Mouse (Mus musculus): ENCODE data around the gene Ptprj. TPM values are rescaled to one million over a fixed set of nuclear protein-coding genes. Genes with fewer than 3 reads are reported as not detected.
A peak's percentile ranks its signal among the peaks of the same experiment; 100 is the strongest.

Ptprj gene
- polyA plus RNA-seq, 1 experiment from 2014 or later = 4.6 TPM

- Histone ChIP-seq H3K9ac (replicated peaks; ENCODE audit: low read depth, low read length) (no peak overlapping the region), H3K9me3 (ENCODE audit: control insufficient read depth, low read length) (no peaks in the 10 kb centered on the region), H3K27me3 (replicated peaks; ENCODE audit: control insufficient read depth, insufficient read depth, low read length) (no peaks in the 10 kb centered on the region), H3K4me3 (replicated peaks; ENCODE audit: low read length) (no peak overlapping the region), H3K27ac (ENCODE audit: low read length) (no peak overlapping the region), H3K4me2 (ENCODE audit: low read length) (no peak overlapping the region), H3K36me3 (ENCODE audit: control insufficient read depth, insufficient read depth) (no peaks in the 10 kb centered on the region), H3K4me1 (replicated peaks; ENCODE audit: control insufficient read depth, insufficient read depth, low read length) (peaks cover 9% of the 10 kb centered on the region)
- 91% methylated on average over 5 of the region's 5 CpGs for WGBS
- no peak for ATAC-seq
These were observed 24.7 kb downstream of the Ptprj start for GRCm38 (mm10) chr2:90555744-90556143.

GRCm38 (mm10) chr2:90554806-90555205 lies 25.6 kb downstream of the Ptprj start:
- Histone ChIP-seq H3K27ac (ENCODE audit: low read length) (no peak overlapping the region), H3K9me3 (ENCODE audit: control insufficient read depth, low read length) (no peaks in the 10 kb centered on the region), H3K4me3 (replicated peaks; ENCODE audit: low read length) (no peak overlapping the region), H3K9ac (replicated peaks; ENCODE audit: low read depth, low read length) (no peak overlapping the region), H3K36me3 (ENCODE audit: control insufficient read depth, insufficient read depth) (no peaks in the 10 kb centered on the region), H3K4me2 (ENCODE audit: low read length) (no peak overlapping the region), H3K27me3 (replicated peaks; ENCODE audit: control insufficient read depth, insufficient read depth, low read length) (no peaks in the 10 kb centered on the region), H3K4me1 (replicated peaks; ENCODE audit: control insufficient read depth, insufficient read depth, low read length) (peaks cover 4% of the 10 kb centered on the region; the same call in 1 of the 2 replicates)
- 88% methylated on average over 4 of the region's 4 CpGs for WGBS
- ATAC-seq = no peak

GRCm38 (mm10) chr2:90553861-90554260 lies 26.6 kb downstream of the Ptprj start:
- Histone ChIP-seq H3K27me3 (replicated peaks; ENCODE audit: control insufficient read depth, insufficient read depth, low read length) (no peaks in the 10 kb centered on the region), H3K9me3 (ENCODE audit: control insufficient read depth, low read length) (no peaks in the 10 kb centered on the region), H3K4me2 (ENCODE audit: low read length) (no peak overlapping the region), H3K9ac (replicated peaks; ENCODE audit: low read depth, low read length) (no peak overlapping the region), H3K4me1 (replicated peaks; ENCODE audit: control insufficient read depth, insufficient read depth, low read length) (peaks cover 4% of the 10 kb centered on the region; the same call in 1 of the 2 replicates), H3K27ac (ENCODE audit: low read length) (no peak overlapping the region), H3K4me3 (replicated peaks; ENCODE audit: low read length) (no peak overlapping the region), H3K36me3 (ENCODE audit: control insufficient read depth, insufficient read depth) (no peaks in the 10 kb centered on the region)
- no peak for ATAC-seq
- WGBS = 91% methylated on average over 4 of the region's 4 CpGs

GRCm38 (mm10) chr2:90550656-90551055 lies 29.8 kb downstream of the Ptprj start:
- Histone ChIP-seq H3K4me2 (ENCODE audit: low read length) (no peak overlapping the region), H3K9ac (replicated peaks; ENCODE audit: low read depth, low read length) (no peak overlapping the region), H3K9me3 (ENCODE audit: control insufficient read depth, low read length) (no peaks in the 10 kb centered on the region), H3K27ac (ENCODE audit: low read length) (no peak overlapping the region), H3K4me1 (replicated peaks; ENCODE audit: control insufficient read depth, insufficient read depth, low read length) (peaks cover 8% of the 10 kb centered on the region), H3K4me3 (replicated peaks; ENCODE audit: low read length) (no peak overlapping the region), H3K27me3 (replicated peaks; ENCODE audit: control insufficient read depth, insufficient read depth, low read length) (no peaks in the 10 kb centered on the region), H3K36me3 (ENCODE audit: control insufficient read depth, insufficient read depth) (no peaks in the 10 kb centered on the region)
- ATAC-seq = 0 out of 2 replicates have a peak, but pooled peaks have one; percentile 21
- 93% methylated on average over 6 of the region's 6 CpGs for WGBS

- H3K9ac ChIP-seq (replicated peaks; ENCODE audit: low read depth, low read length) = no peak overlapping the region
- H3K27ac ChIP-seq (ENCODE audit: low read length) = no peak overlapping the region
- 82% methylated on average over 5 of the region's 5 CpGs for WGBS
- H3K27me3 ChIP-seq (replicated peaks; ENCODE audit: control insufficient read depth, insufficient read depth, low read length) = no peaks in the 10 kb centered on the region
- H3K4me3 ChIP-seq (replicated peaks; ENCODE audit: low read length) = no peak overlapping the region
- no peaks in the 10 kb centered on the region for H3K36me3 ChIP-seq (ENCODE audit: control insufficient read depth, insufficient read depth)
- H3K9me3 ChIP-seq (ENCODE audit: control insufficient read depth, low read length) = no peaks in the 10 kb centered on the region
- no peak overlapping the region for H3K4me2 ChIP-seq (ENCODE audit: low read length)
- H3K4me1 ChIP-seq (replicated peaks; ENCODE audit: control insufficient read depth, insufficient read depth, low read length) = peaks cover 14% of the 10 kb centered on the region
- no peak for ATAC-seq
These were observed 31.9 kb downstream of the Ptprj start for GRCm38 (mm10) chr2:90548541-90548940.

GRCm38 (mm10) chr2:90547144-90547609 lies 33.3 kb downstream of the Ptprj start:
- no peaks in the 10 kb centered on the region for H3K9me3 ChIP-seq (ENCODE audit: control insufficient read depth, low read length)
- H3K9ac ChIP-seq (replicated peaks; ENCODE audit: low read depth, low read length) = no peak overlapping the region
- no peak overlapping the region for H3K4me2 ChIP-seq (ENCODE audit: low read length)
- 90% methylated on average over 5 of the region's 5 CpGs for WGBS
- no peak for ATAC-seq
- no peaks in the 10 kb centered on the region for H3K27me3 ChIP-seq (replicated peaks; ENCODE audit: control insufficient read depth, insufficient read depth, low read length)
- H3K36me3 ChIP-seq (ENCODE audit: control insufficient read depth, insufficient read depth) = no peaks in the 10 kb centered on the region
- H3K27ac ChIP-seq (ENCODE audit: low read length) = no peak overlapping the region
- no peak overlapping the region for H3K4me3 ChIP-seq (replicated peaks; ENCODE audit: low read length)
- peaks cover 14% of the 10 kb centered on the region for H3K4me1 ChIP-seq (replicated peaks; ENCODE audit: control insufficient read depth, insufficient read depth, low read length)

- 18% methylated on average over 5 of the region's 5 CpGs for WGBS
These were observed 35.2 kb downstream of the Ptprj start for GRCm38 (mm10) chr2:90545261-90545660.

GRCm38 (mm10) chr2:90543989-90544388 lies 36.5 kb downstream of the Ptprj start:
- WGBS = 94% methylated on average over 3 of the region's 3 CpGs
- Histone ChIP-seq H3K4me2 (ENCODE audit: low read length) (no peak overlapping the region), H3K4me3 (replicated peaks; ENCODE audit: low read length) (no peak overlapping the region), H3K36me3 (ENCODE audit: control insufficient read depth, insufficient read depth) (no peaks in the 10 kb centered on the region), H3K4me1 (replicated peaks; ENCODE audit: control insufficient read depth, insufficient read depth, low read length) (peaks cover 11% of the 10 kb centered on the region), H3K27me3 (replicated peaks; ENCODE audit: control insufficient read depth, insufficient read depth, low read length) (no peaks in the 10 kb centered on the region), H3K9ac (replicated peaks; ENCODE audit: low read depth, low read length) (no peak overlapping the region), H3K9me3 (ENCODE audit: control insufficient read depth, low read length) (no peaks in the 10 kb centered on the region), H3K27ac (ENCODE audit: low read length) (no peak overlapping the region)
- ATAC-seq = no peak

More at GRCm38 (mm10) chr2:90545261-90545660, 35.2 kb downstream of the Ptprj start:
- Histone ChIP-seq H3K27ac (ENCODE audit: low read length) (no peak overlapping the region), H3K4me2 (ENCODE audit: low read length) (no peak overlapping the region), H3K4me3 (replicated peaks; ENCODE audit: low read length) (no peak overlapping the region), H3K9ac (replicated peaks; ENCODE audit: low read depth, low read length) (no peak overlapping the region), H3K4me1 (replicated peaks; ENCODE audit: control insufficient read depth, insufficient read depth, low read length) (peaks cover 12% of the 10 kb centered on the region), H3K36me3 (ENCODE audit: control insufficient read depth, insufficient read depth) (no peaks in the 10 kb centered on the region), H3K9me3 (ENCODE audit: control insufficient read depth, low read length) (no peaks in the 10 kb centered on the region), H3K27me3 (replicated peaks; ENCODE audit: control insufficient read depth, insufficient read depth, low read length) (no peaks in the 10 kb centered on the region)
- ATAC-seq = peak; percentile 86

- ATAC-seq = no peak
- Histone ChIP-seq H3K9me3 (ENCODE audit: control insufficient read depth, low read length) (no peaks in the 10 kb centered on the region), H3K4me2 (ENCODE audit: low read length) (no peak overlapping the region), H3K36me3 (ENCODE audit: control insufficient read depth, insufficient read depth) (no peaks in the 10 kb centered on the region), H3K9ac (replicated peaks; ENCODE audit: low read depth, low read length) (no peak overlapping the region), H3K4me3 (replicated peaks; ENCODE audit: low read length) (no peak overlapping the region), H3K27me3 (replicated peaks; ENCODE audit: control insufficient read depth, insufficient read depth, low read length) (no peaks in the 10 kb centered on the region), H3K27ac (ENCODE audit: low read length) (no peak overlapping the region), H3K4me1 (replicated peaks; ENCODE audit: control insufficient read depth, insufficient read depth, low read length) (peaks cover 11% of the 10 kb centered on the region)
- 88% methylated on average over 6 of the region's 6 CpGs for WGBS
These were observed 37.2 kb downstream of the Ptprj start for GRCm38 (mm10) chr2:90543106-90543702.

- ATAC-seq = no peak
- Histone ChIP-seq H3K9me3 (ENCODE audit: control insufficient read depth, low read length) (no peaks in the 10 kb centered on the region), H3K27ac (ENCODE audit: low read length) (no peak overlapping the region), H3K4me2 (ENCODE audit: low read length) (no peak overlapping the region), H3K9ac (replicated peaks; ENCODE audit: low read depth, low read length) (no peak overlapping the region), H3K36me3 (ENCODE audit: control insufficient read depth, insufficient read depth) (no peaks in the 10 kb centered on the region), H3K4me3 (replicated peaks; ENCODE audit: low read length) (no peak overlapping the region), H3K27me3 (replicated peaks; ENCODE audit: control insufficient read depth, insufficient read depth, low read length) (no peaks in the 10 kb centered on the region), H3K4me1 (replicated peaks; ENCODE audit: control insufficient read depth, insufficient read depth, low read length) (peaks cover 11% of the 10 kb centered on the region)
- 88% methylated on average over 2 of the region's 2 CpGs for WGBS
These were observed 37.8 kb downstream of the Ptprj start for GRCm38 (mm10) chr2:90542656-90543055.

All from forebrain, embryonic 16.5 days (tissue).